Mouse (Mus musculus) activated CD4-positive, CD25-positive, alpha-beta regulatory T cell, adult 9 weeks (primary cell): Measurements from ENCODE around the gene Eri2. TPM values are rescaled to one million over a fixed set of nuclear protein-coding genes. Genes with fewer than 3 reads are reported as not detected.

Source experiments
- polyA plus RNA-seq: library from polyadenylated mRNA; unstranded; fragments of 100-300 nt; shearing (Covaris generic); gene quantifications from one replicate; pipeline ENCODE4 v1.2.1, GENCODE M21; 2017

Eri2 gene
- polyA plus RNA-seq: 14.1 TPM

GRCm38 (mm10) chr7:119793586-119794250, at the start of gene Eri2, which contains the start of gene Rexo5:
Gene Eri2, minus strand, starts transcription at chr7:119794058.
Gene Rexo5, plus strand, starts transcription at chr7:119794006.

GRCm38 (mm10) chr7:119760527-119760951, 33.3 kb downstream of the Eri2 start, which contains the start of gene Acsm3:
Gene Acsm3, plus strand, starts transcription at chr7:119760923.

DNA sequence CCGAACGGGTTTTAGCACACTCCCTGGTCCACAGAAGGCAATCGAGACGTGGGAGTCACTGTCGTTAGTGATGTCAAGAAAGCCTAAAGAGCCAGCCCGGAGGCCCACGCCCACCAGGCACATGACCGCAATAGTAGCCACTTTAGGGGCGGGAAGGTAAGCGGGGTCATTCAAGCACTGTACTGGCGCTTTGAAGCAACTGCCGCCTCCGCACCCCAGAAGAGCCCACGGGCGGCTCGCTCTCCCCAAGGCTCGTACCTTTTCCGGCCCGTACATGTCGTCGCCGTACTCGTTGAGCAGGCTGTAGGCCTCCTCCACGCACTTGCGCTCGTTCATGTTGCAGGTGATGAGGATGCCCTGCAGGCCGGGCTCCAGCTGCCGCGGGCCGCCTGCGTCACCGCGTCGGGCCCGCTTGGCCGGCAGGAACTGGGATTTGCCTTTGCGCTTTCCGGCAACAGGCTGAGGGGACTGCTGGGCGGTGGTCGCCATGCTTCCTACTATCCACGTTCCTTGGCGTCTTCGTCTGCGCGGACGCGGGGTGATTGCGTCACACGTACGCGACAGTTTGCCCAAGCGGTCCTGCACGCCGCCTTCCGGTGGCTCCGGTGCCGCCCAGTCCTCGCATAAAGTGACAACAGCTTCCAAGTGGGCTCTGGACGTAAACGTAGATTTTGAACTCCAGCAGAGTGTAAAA, 73.5 kb downstream of the Eri2 start, which contains the start of gene Thumpd1:
Thumpd1 (minus strand) TSS at position 546 of the 694 bp plus-strand sequence.

Other genes with a start within 250 kb of the Eri2 start
- gene Acsm2, start 239.7 kb downstream of the Eri2 start, polyA plus RNA-seq: not detected
- not detected for gene Acsm1, start 187.0 kb downstream of the Eri2 start, polyA plus RNA-seq
- gene Acsm4, start 104.0 kb downstream of the Eri2 start, polyA plus RNA-seq: not detected
- gene Thumpd1, start 73.3 kb downstream of the Eri2 start, polyA plus RNA-seq: 90.4 TPM
- not detected for gene Acsm3, start 33.1 kb downstream of the Eri2 start, polyA plus RNA-seq
- gene Rexo5, start 52 bp downstream of the Eri2 start, polyA plus RNA-seq: 60.9 TPM
- gene Lyrm1, start 101.8 kb upstream of the Eri2 start, polyA plus RNA-seq: 20.5 TPM
- 19.4 TPM for gene Dcun1d3, start 102.2 kb upstream of the Eri2 start, polyA plus RNA-seq